Mouse (Mus musculus) MEL (cell line): ENCODE measurements around the gene Arl15. TPM values are rescaled to one million over a fixed set of nuclear protein-coding genes. Genes with fewer than 3 reads are reported as not detected.

Source experiments
- DNase-seq: peaks from one replicate; pipeline ENCODE4 v3.0.0; 2011; ENCODE audit warnings: low read depth, low spot score
- H3K27ac ChIP-seq: 2 replicates; pipeline ENCODE4 v1.5.1; 2012; ENCODE audit warnings: low read depth, mild to moderate bottlenecking, control low read depth, low read length, moderate library complexity; ENCODE audit not compliant: control insufficient read depth
- H3K27me3 ChIP-seq, 2 experiments: fragments of 150-350 bp in 1 of 2; sonication (generic) in 1 of 2; 2 replicates each; pipeline ENCODE4 v1.6.1; 2012; ENCODE audit warnings: low read length in 2 of 2, mild to moderate bottlenecking in 2 of 2, improper control_type of control experiment in 1 of 2, moderate library complexity in 1 of 2; ENCODE audit not compliant: insufficient read depth in 2 of 2, control insufficient read depth in 1 of 2
- H3K36me3 ChIP-seq, 2 experiments: 2 replicates each; pipeline ENCODE4 v1.6.1; 2012 to 2014; ENCODE audit warnings: low read length in 2 of 2, improper control_type of control experiment in 1 of 2, inconsistent platforms in 1 of 2, mild to moderate bottlenecking in 1 of 2; ENCODE audit not compliant: insufficient read depth in 2 of 2, control insufficient read depth in 1 of 2
- H3K4me1 ChIP-seq, 2 experiments: fragments of 150-350 bp in 1 of 2; sonication (generic) in 1 of 2; 2 replicates each; pipeline ENCODE4 v1.6.1; 2012; ENCODE audit warnings: low read length in 2 of 2, improper control_type of control experiment in 1 of 2, mild to moderate bottlenecking in 1 of 2; ENCODE audit not compliant: insufficient read depth in 2 of 2, control insufficient read depth in 1 of 2
- H3K4me3 ChIP-seq, 2 experiments: fragments of 150-350 bp in 1 of 2; sonication (generic) in 1 of 2; 2 replicates each; pipeline ENCODE4 v1.5.1; 2012; ENCODE audit warnings: low read depth in 2 of 2, low read length in 2 of 2, mild to moderate bottlenecking in 2 of 2, moderate library complexity in 2 of 2, control low read depth in 1 of 2, improper control_type of control experiment in 1 of 2; ENCODE audit not compliant: control insufficient read depth in 1 of 2, insufficient read depth in 1 of 2
- H3K79me2 ChIP-seq: 2 replicates; pipeline ENCODE4 v1.6.1; 2012; ENCODE audit warnings: mild to moderate bottlenecking, low read length, moderate library complexity; ENCODE audit not compliant: control insufficient read depth, poor library complexity, insufficient read depth
- H3K9ac ChIP-seq: 2 replicates; pipeline ENCODE4 v1.6.1; 2012; ENCODE audit warnings: low read depth, mild to moderate bottlenecking, control low read depth, low read length, moderate library complexity; ENCODE audit not compliant: control insufficient read depth, poor library complexity, severe bottlenecking
- H3K9me3 ChIP-seq: fragments of 150-350 bp; sonication (generic); replicated peaks from 2 replicates; pipeline ENCODE4 v1.6.1; 2012; ENCODE audit warnings: mild to moderate bottlenecking, low read length, improper control_type of control experiment, moderate library complexity; ENCODE audit not compliant: insufficient read depth
- CTCF ChIP-seq, 3 experiments: IDR thresholded peaks in 2 of 3; conservative IDR thresholded peaks in 1 of 3; 2 replicates each; pipeline ENCODE4 v1.5.1; 2011 to 2012; ENCODE audit warnings: low read length in 3 of 3, low read depth in 2 of 3, mild to moderate bottlenecking in 2 of 3, improper control_type of control experiment in 1 of 3, inconsistent platforms in 1 of 3, mixed read lengths in 1 of 3, moderate library complexity in 1 of 3; ENCODE audit not compliant: control insufficient read depth in 1 of 3, insufficient read depth in 1 of 3, poor library complexity in 1 of 3, severe bottlenecking in 1 of 3
- E2F4 ChIP-seq: IDR thresholded peaks from 2 replicates; pipeline ENCODE4 v1.6.1; 2011; ENCODE audit warnings: low read depth, low read length, improper control_type of control experiment, borderline replicate concordance
- EP300 ChIP-seq, 2 experiments: IDR thresholded peaks; 2 replicates each; pipeline ENCODE4 v1.6.1; 2011; ENCODE audit warnings: improper control_type of control experiment in 2 of 2, low read length in 2 of 2, low read depth in 1 of 2, mild to moderate bottlenecking in 1 of 2
- MAFK ChIP-seq: IDR thresholded peaks from 2 replicates; pipeline ENCODE4 v1.6.1; 2011; ENCODE audit warnings: low read depth, mild to moderate bottlenecking, low read length, improper control_type of control experiment, borderline replicate concordance
- MEF2A ChIP-seq: IDR thresholded peaks from 2 replicates; pipeline ENCODE4 v1.6.1; 2014; ENCODE audit warnings: low read depth, mild to moderate bottlenecking, inconsistent platforms, low read length, improper control_type of control experiment; ENCODE audit not compliant: poor library complexity, insufficient replicate concordance, severe bottlenecking; ENCODE audit errors: extremely low read depth
- NELFE ChIP-seq: IDR thresholded peaks from 2 replicates; pipeline ENCODE4 v1.6.1; 2011; ENCODE audit warnings: low read depth, low read length, improper control_type of control experiment
- NRF1 ChIP-seq: IDR thresholded peaks from 2 replicates; pipeline ENCODE4 v1.6.1; 2014; ENCODE audit warnings: low read depth, mild to moderate bottlenecking, inconsistent platforms, low read length, improper control_type of control experiment, moderate library complexity; ENCODE audit not compliant: poor library complexity, insufficient read depth, severe bottlenecking
- RAD21 ChIP-seq: IDR thresholded peaks from 2 replicates; pipeline ENCODE4 v1.6.1; 2011; ENCODE audit warnings: mild to moderate bottlenecking, low read depth, low read length, improper control_type of control experiment
- RCOR1 ChIP-seq: IDR thresholded peaks from 2 replicates; pipeline ENCODE4 v1.6.1; 2012; ENCODE audit warnings: low read depth, mild to moderate bottlenecking, inconsistent platforms, low read length, improper control_type of control experiment
- SIN3A ChIP-seq: IDR thresholded peaks from 2 replicates; pipeline ENCODE4 v1.6.1; 2012; ENCODE audit warnings: low read length, improper control_type of control experiment, inconsistent platforms
- SMC3 ChIP-seq: IDR thresholded peaks from 2 replicates; pipeline ENCODE4 v1.6.1; 2011; ENCODE audit warnings: low read depth, low read length, improper control_type of control experiment
- UBTF ChIP-seq: IDR thresholded peaks from 2 replicates; pipeline ENCODE4 v1.6.1; 2012; ENCODE audit warnings: low read depth, mild to moderate bottlenecking, inconsistent platforms, low read length, improper control_type of control experiment, moderate library complexity, borderline replicate concordance; ENCODE audit not compliant: insufficient read depth
- ZC3H11A ChIP-seq: IDR thresholded peaks from 2 replicates; pipeline ENCODE4 v1.6.1; 2012; ENCODE audit warnings: low read depth, mild to moderate bottlenecking, inconsistent platforms, low read length, improper control_type of control experiment
- ZMIZ1 ChIP-seq: IDR thresholded peaks from 2 replicates; pipeline ENCODE4 v1.6.1; 2012; ENCODE audit warnings: low read depth, mild to moderate bottlenecking, inconsistent platforms, low read length, improper control_type of control experiment, moderate library complexity
- polyA plus RNA-seq, 2 experiments: library from polyadenylated mRNA; stranded (reverse) in 1 of 2; unstranded in 1 of 2; fragments of >175 nt in 1 of 2; fragments of >200 nt in 1 of 2; gene quantifications; 2 replicates each; pipeline versions ENCODE4 v1.2.1 to v1.2.4; 2012; ENCODE audit warnings: low replicate concordance in 2 of 2, low read depth in 1 of 2; ENCODE audit not compliant: insufficient read length in 2 of 2, insufficient read depth in 1 of 2, missing spikeins in 1 of 2
- total RNA-seq: library from RNA; depleted of rRNA; stranded (reverse); fragments of 300-350 nt; gene quantifications from 2 replicates; pipeline ENCODE4 v1.2.3, GENCODE M21; 2012

Gene Arl15
- total and polyA plus RNA-seq, 3 experiments, result 3.6 to 5.8 TPM; not detected in 1

DNA sequence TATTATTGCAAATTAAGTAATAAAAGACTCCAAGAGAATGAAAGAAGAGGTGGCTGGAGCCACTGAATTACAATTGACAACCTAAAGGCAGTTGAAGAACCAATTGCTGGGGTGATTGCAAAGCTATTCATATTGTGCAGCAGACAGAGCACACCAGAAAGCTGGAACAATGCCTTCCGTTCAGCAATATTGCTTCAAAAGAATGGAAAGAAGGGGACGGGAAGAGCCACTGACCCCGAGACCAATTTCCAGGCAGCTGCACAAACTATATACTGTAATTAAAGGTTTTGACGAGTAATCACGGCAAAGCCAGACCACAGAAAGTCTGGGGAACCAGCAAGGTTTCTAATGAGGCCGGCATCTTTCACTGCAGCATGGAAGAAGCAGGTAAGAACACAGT is 181.4 kb downstream of the Arl15 start:
- Histone ChIP-seq H3K4me1 (no peaks in the 10 kb centered on the region), H3K9me3 (no peaks in the 10 kb centered on the region), H3K27me3 (no peaks in the 10 kb centered on the region), H3K27ac (no peak overlapping the region), H3K4me3 (no peak overlapping the region), H3K36me3 (no peaks in the 10 kb centered on the region), H3K9ac (no peak overlapping the region), H3K79me2 (no peaks in the 10 kb centered on the region)
- no peak for DNase-seq
- TF ChIP-seq MAFK (no peak), RCOR1 (no peak), NELFE (no peak), RAD21 (no peak), MEF2A (no peak), NRF1 (no peak), E2F4 (no peak), CTCF (IDR thresholded peaks at IDR 0.05 in 2 of 3, conservative IDR thresholded peaks at IDR 0.05 in 1 of 3; ENCODE audit: control insufficient read depth in 1 of 3, insufficient read depth in 1 of 3, low read depth in 2 of 3, low read length in 3 of 3, poor library complexity in 1 of 3, severe bottlenecking in 1 of 3) (no peak), EP300 (IDR thresholded peaks at IDR 0.05; ENCODE audit: low read depth in 1 of 2, low read length in 2 of 2) (no peak), UBTF (no peak), ZMIZ1 (no peak)

DNA sequence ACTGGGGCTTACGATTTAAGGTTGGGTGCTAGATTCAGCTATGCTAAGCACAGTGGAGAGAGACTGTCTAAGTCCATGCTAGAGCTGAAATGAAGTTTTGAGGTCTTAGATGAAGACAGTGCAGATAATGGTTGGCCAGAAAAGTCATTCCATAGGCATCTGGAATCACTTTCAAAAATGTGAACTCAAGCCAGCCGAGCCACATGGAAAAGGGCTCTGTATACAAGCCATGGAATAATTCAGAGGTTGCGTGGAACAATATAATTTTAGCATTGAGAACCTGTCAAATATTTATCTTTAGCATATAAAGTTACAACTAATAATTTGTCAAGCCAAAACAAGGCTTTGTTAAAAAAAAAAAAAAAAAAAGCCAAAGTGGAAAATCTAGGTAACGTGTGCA is 182.6 kb downstream of the Arl15 start:
- Histone ChIP-seq H3K4me1 (no peaks in the 10 kb centered on the region), H3K27me3 (no peaks in the 10 kb centered on the region), H3K79me2 (no peaks in the 10 kb centered on the region), H3K36me3 (no peaks in the 10 kb centered on the region), H3K9me3 (no peaks in the 10 kb centered on the region), H3K9ac (no peak overlapping the region)
- no peak for DNase-seq
- TF ChIP-seq SIN3A, result no peak
- no peak for TF ChIP-seq EP300 (IDR thresholded peaks at IDR 0.05; ENCODE audit: low read depth in 1 of 2, low read length in 2 of 2)
- TF ChIP-seq UBTF, result no peak
- TF ChIP-seq ZC3H11A, result no peak
- TF ChIP-seq SMC3, result no peak
- TF ChIP-seq, all 39 proteins: peak for 0
- Histone ChIP-seq H3K4me3 (no peak overlapping the region), H3K27ac (no peak overlapping the region)
